Mouse (Mus musculus) ovary, postnatal 10 days (tissue): ENCODE measurements around the gene Slc13a1.

Experiments
- DNase-seq: peaks from one replicate; pipeline ENCODE4 v3.0.0; 2022; ENCODE audit warnings: low spot score

The Slc13a1 gene

DNA sequence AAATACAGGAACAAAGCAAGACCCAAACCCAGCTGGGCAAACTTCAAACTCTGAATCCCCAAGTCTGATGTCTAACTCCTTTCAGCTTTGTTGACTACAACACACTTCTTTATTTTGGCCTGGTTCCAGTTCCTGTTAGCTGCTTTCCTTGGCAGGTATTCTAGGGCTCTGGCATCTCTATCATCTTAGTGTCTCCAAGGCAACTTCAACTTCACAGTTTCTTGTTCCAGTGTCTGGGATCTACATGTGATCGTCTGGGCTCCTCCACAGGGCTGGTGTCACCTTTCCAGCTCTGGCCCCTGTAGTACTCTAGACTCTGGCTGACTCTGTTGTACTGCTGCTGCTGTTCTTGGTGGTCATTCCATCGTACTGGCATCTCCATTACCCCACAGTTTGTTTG, 91.8 kb downstream of the Slc13a1 start:
- no peak for DNase-seq

DNA sequence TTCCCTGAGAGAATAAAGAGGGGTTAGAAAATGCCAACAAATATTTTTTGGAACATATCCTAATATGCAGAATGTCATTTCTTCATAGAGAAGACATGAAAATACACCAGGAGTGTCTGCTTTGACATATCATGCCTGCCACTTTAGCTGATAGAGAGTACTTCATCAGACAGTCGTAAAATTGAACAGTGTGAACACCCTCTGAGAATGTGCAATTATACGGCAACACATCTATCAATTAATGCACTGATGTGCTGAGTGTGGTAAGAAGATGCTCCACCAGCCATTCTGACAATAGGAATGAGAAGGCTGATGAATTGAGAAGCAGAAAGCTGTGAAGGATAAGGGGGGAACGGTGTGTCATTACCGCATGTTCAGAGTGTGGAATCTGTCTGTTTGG, 95.1 kb downstream of the Slc13a1 start:
- no peak for DNase-seq

DNA sequence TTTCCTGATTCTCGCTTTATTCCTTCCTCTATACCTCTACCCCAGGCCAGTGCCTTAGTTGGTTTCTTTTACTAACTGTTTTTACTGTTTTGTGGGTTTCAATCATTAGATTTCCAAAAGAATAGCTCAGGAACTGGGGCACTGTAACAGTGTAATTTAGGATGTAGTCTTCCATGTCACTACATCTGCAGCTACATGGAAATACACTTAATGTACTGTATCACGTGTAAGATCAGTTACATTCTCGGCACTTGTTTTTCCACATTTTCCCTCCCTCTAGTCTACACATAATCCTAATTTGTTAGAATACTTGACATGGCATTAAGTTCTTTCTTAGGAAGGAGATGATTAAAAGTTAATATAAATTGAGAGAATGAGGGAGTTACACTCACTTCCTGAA, 108.1 kb downstream of the Slc13a1 start:
- DNase-seq, result no peak

DNA sequence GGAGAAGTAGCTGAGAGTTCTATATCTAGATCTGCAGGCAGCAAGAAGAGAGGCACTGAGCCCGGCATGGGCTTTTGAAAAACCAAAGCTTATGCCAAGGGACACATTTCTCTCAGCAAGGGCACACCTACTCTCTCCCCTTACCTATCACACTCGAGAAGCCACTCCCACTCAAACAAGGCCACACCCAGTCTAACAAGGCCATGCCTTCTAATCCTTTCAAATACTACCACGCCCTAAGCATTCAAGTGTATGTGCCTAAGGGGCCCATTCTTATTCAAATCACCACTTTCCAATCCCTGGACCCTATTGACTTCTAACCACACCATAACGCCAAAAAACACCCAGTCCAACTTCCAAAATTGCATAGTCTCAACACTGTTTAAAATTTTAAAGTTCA, 112.8 kb downstream of the Slc13a1 start:
- no peak for DNase-seq

DNA sequence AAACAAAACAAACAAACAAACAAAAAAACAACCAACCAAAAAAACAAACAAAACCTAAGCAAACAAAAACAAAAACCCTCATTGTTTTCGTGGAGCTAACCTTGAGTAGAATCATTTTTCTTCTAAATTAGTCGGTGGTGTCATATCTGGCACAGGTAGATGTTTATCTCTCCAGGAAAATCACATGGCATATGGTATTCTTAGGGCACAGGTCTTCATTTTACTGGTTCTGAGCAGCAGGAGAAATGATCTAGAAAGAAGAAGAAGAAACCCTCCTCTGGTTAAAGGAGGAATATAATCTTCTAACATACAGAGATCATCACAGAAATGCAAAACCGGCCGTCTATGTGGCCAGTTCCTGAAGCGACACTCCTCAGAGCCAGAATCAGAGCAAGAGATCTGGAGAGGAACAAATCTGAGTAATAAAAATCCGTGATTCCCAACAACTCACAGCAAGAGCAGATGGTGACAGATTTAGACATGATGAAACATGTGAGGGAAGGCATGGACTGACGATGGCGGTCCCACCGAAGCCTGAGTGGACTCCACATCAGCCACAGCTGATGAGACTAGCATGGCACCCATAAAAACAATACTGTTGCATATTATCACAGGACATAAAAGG, 113.7 kb downstream of the Slc13a1 start:
- DNase-seq, result no peak

DNA sequence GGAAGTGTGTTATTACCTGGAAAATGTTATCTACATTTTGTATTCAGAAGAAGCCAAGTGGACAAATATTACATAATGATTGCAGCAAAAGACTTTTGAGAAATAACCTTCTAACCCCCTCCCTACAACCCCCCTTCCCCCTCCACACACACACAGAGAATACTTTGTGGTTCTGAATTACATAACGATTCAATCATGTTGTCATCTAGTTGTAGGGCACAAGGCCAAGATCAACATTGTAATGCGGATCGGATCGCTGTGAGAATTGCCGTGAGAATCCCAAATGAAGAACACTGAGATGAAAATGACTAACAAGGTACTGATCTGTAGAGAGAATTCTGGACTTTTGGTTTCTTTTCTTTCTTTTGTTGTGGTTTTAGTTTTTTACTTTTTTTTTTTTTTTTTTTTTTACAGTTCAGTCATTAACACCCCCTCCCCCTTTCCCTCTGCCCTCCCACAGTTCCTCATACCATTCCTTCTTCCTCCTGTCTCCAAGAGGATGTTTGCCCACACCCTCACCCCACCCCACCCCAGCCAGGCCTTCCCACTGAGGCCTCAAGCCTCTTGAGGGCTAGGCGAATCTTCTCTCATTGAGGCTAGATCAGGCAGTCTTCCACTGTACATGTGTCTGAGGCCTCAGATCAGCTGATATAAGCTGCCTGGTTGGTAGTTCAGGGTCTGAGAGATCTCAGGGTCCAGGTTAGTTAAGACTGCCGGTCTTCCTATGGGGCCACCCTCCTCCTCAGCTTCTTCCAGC, 120.7 kb downstream of the Slc13a1 start:
- DNase-seq, result no peak

DNA sequence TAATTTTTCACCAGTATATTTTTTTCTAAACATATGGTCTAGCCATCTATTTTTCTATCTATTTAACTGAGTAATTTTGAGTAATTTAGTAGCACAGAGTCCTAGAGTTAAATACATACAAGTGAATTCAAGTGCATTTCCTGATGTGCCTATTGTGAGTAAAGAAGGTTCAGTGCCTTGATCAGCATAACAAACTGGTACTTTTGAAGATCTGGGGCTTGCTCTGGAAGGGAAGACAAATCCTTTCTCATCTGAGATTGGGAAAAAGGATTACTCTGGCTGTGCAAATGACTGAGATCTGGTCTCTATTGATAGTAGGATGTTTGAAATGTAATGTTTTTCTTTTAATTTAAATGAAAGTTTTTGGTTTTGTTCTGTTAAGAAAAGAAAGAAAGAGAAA, 124.4 kb downstream of the Slc13a1 start:
- no peak for DNase-seq
